Mouse (Mus musculus) liver, embryonic 15.5 days (tissue): ENCODE measurements around the gene Slc30a1. TPM values are rescaled to one million over a fixed set of nuclear protein-coding genes. Genes with fewer than 3 reads are reported as not detected.

ENCODE experiments used
- ATAC-seq: fragments of 200-750 bp; cut with Nextera tagmentation; 2 replicates; pipeline ENCODE4 v1.8.0; 2017; ENCODE audit warnings: moderate number of reproducible peaks, mild to moderate bottlenecking, moderate library complexity; ENCODE audit not compliant: insufficient read depth
- H3K27ac ChIP-seq: fragments of 300-500 bp; sonication (generic); replicated peaks from 2 replicates; pipeline ENCODE4 v1.5.1; 2015; ENCODE audit warnings: mild to moderate bottlenecking, inconsistent platforms
- H3K27me3 ChIP-seq: fragments of 300-500 bp; sonication (generic); 2 replicates; pipeline ENCODE4 v1.6.1; 2015; ENCODE audit warnings: mild to moderate bottlenecking, inconsistent platforms
- H3K36me3 ChIP-seq: fragments of 300-500 bp; sonication (generic); replicated peaks from 2 replicates; pipeline ENCODE4 v1.6.1; 2015; ENCODE audit warnings: moderate library complexity, mild to moderate bottlenecking, inconsistent platforms
- H3K4me1 ChIP-seq: fragments of 300-500 bp; sonication (generic); replicated peaks from 2 replicates; pipeline ENCODE4 v1.6.1; 2015; ENCODE audit warnings: inconsistent platforms
- H3K4me2 ChIP-seq: fragments of 300-500 bp; sonication (generic); 2 replicates; pipeline ENCODE4 v1.6.1; 2015; ENCODE audit warnings: moderate library complexity, mild to moderate bottlenecking, inconsistent platforms
- H3K4me3 ChIP-seq: fragments of 300-500 bp; sonication (generic); replicated peaks from 2 replicates; pipeline ENCODE4 v1.5.1; 2015; ENCODE audit warnings: mild to moderate bottlenecking, inconsistent platforms
- H3K9ac ChIP-seq: fragments of 300-500 bp; sonication (generic); 2 replicates; pipeline ENCODE4 v1.6.1; 2015; ENCODE audit warnings: moderate library complexity, mild to moderate bottlenecking, inconsistent platforms
- H3K9me3 ChIP-seq: fragments of 300-500 bp; sonication (generic); replicated peaks from 2 replicates; pipeline ENCODE4 v1.6.1; 2016; ENCODE audit warnings: inconsistent platforms
- WGBS: fragments of 180-500 bp; shearing (Covaris S2); methylation state at CpG from one replicate; pipeline ENCODE4 v1.1.7; 2015; ENCODE audit warnings: mixed read lengths; ENCODE audit not compliant: insufficient replicate concordance; 5-methylcytosine and 5-hydroxymethylcytosine counted together
- polyA plus RNA-seq: library from polyadenylated mRNA; unstranded; fragments of >200 nt; fragmentation: Nextera tagmentation; extraction: Ambion mirVana; gene quantifications from 2 replicates; pipeline ENCODE4 v1.2.1, GENCODE M21; 2015

The Slc30a1 gene
- polyA plus RNA-seq, 1 experiment from 2014 or later, result 4.2 TPM

DNA sequence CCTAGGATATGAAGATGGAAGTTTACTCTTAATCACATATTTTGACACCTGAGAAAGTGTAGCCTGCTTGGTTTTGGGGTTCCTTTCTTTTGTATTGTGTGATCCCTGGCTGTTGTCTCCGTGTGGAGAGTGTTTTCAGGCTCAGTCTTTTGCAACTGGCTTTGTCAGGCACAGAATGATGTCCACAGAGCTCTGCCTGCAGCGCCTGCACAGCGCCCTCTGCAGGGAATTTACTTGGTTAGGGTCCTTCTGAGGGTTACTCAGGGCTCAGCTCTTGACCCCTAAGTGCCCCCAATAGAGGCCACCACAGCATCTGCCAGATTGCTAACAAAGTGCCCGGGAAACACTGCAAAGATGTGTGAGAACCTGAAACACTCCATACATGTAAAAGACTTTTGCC, 18.9 kb downstream of the Slc30a1 start:
- Histone ChIP-seq H3K27ac (no peak overlapping the region), H3K4me3 (no peak overlapping the region), H3K9me3 (no peaks in the 10 kb centered on the region), H3K4me1 (no peaks in the 10 kb centered on the region), H3K4me2 (no peak overlapping the region), H3K36me3 (no peaks in the 10 kb centered on the region), H3K9ac (no peak overlapping the region), H3K27me3 (peaks cover 21% of the 10 kb centered on the region)
- ATAC-seq, result no peak
- 32% methylated on average over 4 of the region's 4 CpGs for WGBS

DNA sequence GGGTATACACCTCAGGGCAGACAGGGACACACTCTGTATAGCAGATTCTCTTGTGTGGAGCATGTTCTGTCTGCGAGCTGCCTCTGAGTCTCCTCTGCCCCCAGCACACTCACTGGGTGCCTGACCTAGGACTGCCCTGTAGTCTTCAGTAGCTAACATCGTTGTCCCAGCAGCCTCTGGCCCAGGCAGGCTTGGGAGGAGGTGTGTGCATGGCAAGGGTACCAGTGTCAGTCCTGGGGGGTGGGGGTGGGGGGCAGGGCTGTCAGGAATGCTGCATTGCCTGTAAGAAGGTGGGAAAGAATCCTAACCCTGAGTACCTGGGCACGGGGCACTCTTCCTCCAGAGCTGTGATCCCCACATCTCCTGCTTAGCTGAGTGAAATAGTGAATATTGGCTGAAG, 20.1 kb downstream of the Slc30a1 start:
- no peak overlapping the region for H3K4me2 ChIP-seq
- H3K9me3 ChIP-seq, result no peaks in the 10 kb centered on the region
- no peak overlapping the region for H3K27ac ChIP-seq
- no peak overlapping the region for H3K4me3 ChIP-seq
- no peaks in the 10 kb centered on the region for H3K36me3 ChIP-seq
- peaks cover 26% of the 10 kb centered on the region for H3K27me3 ChIP-seq
- H3K4me1 ChIP-seq, result no peaks in the 10 kb centered on the region
- H3K9ac ChIP-seq, result no peak overlapping the region
- ATAC-seq, result no peak
- WGBS, result 49% methylated on average over 3 of the region's 3 CpGs

DNA sequence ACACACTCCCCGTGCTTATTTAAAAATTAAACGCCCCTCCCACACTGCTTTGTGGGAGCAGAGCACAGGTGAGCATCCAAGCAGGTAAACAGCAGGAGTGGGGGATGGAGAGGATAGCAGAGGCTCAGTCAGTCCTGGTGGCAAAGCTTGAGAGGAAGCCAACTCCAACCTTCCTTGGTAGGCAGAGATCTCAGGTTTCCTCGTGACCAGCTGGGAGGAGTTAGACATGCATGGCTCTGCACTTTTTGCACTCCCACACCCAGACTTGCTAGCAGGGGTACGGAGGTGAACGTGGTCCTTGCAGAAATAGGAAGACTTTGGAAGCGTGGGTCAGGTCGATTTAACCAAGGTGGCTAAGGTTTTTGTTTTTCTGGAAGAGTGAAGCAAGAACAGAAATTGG, 21.8 kb downstream of the Slc30a1 start:
- H3K9ac ChIP-seq, result no peak overlapping the region
- peaks cover 41% of the 10 kb centered on the region for H3K27me3 ChIP-seq
- no peaks in the 10 kb centered on the region for H3K36me3 ChIP-seq
- no peaks in the 10 kb centered on the region for H3K4me1 ChIP-seq
- no peaks in the 10 kb centered on the region for H3K9me3 ChIP-seq
- ATAC-seq, result no peak
- no peak overlapping the region for H3K4me3 ChIP-seq
- no peak overlapping the region for H3K27ac ChIP-seq
- no peak overlapping the region for H3K4me2 ChIP-seq
- WGBS, result 49% methylated on average over 7 of the region's 7 CpGs

DNA sequence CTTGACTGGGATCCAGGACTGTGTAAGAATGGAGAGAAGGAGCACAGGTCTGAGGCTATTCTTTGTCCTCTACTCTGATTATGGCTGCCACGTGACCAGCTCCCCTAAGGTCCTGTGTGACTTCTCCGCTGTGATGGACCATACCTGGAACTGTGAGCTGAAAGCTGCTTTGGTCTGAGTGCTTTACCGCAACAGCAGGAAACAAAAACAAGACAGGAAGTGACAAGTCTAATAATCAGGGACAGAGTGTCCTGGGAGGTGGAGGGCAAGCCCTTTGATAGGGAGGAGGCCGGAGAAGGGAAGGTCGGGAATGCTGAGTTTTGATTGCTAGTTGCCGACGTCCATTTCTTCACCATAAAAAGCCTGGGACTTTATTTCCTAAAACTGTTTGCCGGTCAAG, 22.5 kb downstream of the Slc30a1 start:
- 50% methylated on average over 8 of the region's 8 CpGs for WGBS
- no peak overlapping the region for H3K9ac ChIP-seq

DNA sequence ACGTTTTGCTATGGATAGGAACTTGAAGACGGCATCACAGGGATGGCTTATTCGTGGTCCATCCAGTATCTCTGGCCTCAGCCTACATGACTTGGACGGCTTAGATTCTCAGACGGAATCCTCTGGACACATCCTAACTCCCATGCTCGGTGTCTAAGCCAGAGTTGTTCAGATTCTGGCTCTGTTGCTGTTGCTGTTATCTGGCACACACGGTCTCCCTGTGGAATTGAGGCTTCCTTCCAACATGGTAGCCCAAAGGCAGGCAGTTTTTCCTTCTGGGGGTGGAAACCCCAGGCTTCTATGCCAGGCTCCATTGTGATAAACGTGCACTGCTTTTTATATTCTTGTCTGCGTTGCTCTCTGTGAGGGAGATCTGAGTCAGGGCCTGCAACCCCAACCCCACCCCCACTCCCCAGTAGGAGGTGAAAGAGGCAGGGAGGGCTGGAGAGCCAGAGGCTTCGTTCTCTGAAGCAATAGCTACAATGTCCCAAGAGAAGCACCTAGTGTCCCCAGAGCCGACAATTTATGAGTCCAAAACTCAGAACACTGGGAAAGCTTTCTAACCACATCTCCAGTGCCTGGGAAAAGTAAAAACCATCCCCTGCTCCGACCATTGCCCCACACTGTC, 23.4 kb downstream of the Slc30a1 start:
- WGBS, result 51% methylated on average over 12 of the region's 12 CpGs
- no peak for ATAC-seq
- Histone ChIP-seq H3K27me3 (peaks cover 41% of the 10 kb centered on the region), H3K36me3 (no peaks in the 10 kb centered on the region), H3K4me3 (no peak overlapping the region), H3K4me1 (no peaks in the 10 kb centered on the region), H3K4me2 (no peak overlapping the region), H3K9ac (no peak overlapping the region), H3K9me3 (no peaks in the 10 kb centered on the region), H3K27ac (no peak overlapping the region)

More for the DNA sequence above, 22.5 kb downstream of the Slc30a1 start:
- Histone ChIP-seq H3K9me3 (no peaks in the 10 kb centered on the region), H3K27ac (no peak overlapping the region), H3K4me1 (no peaks in the 10 kb centered on the region), H3K27me3 (peaks cover 41% of the 10 kb centered on the region), H3K36me3 (no peaks in the 10 kb centered on the region), H3K4me2 (no peak overlapping the region), H3K4me3 (no peak overlapping the region)
- no peak for ATAC-seq

DNA sequence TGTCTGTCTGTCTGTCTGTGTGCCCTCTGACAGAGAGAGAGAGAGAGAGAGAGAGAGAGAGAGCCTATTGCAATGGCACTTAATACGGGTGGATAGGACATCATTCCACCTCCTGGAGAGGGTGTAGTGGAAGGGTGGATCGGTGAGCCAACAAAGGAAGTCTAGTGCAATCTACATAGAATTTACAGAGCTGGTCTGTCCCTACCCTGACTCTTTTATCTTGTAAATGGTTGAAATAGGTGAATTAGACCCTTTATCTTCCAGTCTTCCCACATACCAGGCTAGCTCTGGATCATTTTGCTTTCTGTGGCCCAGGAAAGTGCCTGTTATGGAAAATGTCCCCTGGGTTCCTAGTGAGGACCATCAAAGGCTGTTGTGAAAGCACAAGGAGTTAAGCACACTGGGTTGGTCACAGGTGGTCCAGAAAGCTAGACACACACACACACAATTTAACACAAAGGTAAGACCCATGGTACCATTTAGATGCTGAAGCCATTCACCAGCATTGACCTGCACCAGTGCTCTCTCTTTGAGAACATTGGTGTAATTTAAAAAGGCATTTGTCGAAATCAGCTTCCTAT, 24.0 kb downstream of the Slc30a1 start:
- ATAC-seq, result no peak
- 65% methylated on average over 3 of the region's 3 CpGs for WGBS
- no peaks in the 10 kb centered on the region for H3K9me3 ChIP-seq
- no peaks in the 10 kb centered on the region for H3K36me3 ChIP-seq
- H3K27ac ChIP-seq, result no peak overlapping the region
- no peak overlapping the region for H3K4me2 ChIP-seq
- H3K27me3 ChIP-seq, result peaks cover 41% of the 10 kb centered on the region
- no peak overlapping the region for H3K4me3 ChIP-seq
- H3K9ac ChIP-seq, result no peak overlapping the region
- no peaks in the 10 kb centered on the region for H3K4me1 ChIP-seq

DNA sequence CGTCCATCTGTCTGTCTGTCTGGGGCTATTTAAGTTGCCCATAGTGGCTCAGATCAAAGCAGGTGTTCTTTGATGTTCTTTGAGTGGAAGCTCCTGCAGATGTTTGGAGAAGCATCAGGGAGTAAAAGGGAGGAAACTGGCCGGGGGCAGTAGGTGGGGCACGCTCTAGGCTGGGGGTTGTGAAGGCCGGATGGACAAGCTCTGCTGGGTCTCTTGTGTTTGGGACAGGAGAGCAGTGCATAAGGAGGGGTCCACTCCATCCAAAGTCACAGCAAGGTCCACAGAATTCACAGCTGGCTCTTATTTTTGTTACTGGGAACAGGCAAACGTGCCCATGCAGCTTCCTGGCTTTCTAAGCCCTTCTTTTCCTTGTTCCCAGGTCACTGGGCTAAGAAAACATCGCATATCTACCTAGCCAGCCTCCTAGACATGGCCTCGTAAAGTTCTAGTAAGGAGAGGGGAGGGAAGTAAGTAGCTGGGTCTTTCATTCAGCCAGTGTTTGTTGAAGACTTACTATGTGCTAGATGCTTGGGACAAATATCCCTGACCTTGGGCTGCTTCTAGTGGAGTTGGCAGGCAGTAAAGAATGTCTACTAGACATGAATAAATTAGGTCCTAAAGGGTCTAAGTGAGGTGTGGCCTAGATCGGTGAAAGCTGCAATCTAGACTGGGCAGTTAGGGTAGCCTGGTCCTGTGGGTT, 25.9 kb downstream of the Slc30a1 start:
- peaks cover 41% of the 10 kb centered on the region for H3K27me3 ChIP-seq
- no peaks in the 10 kb centered on the region for H3K36me3 ChIP-seq
- no peaks in the 10 kb centered on the region for H3K4me1 ChIP-seq
- no peak overlapping the region for H3K27ac ChIP-seq
- H3K9ac ChIP-seq, result no peak overlapping the region
- no peak overlapping the region for H3K4me2 ChIP-seq
- H3K9me3 ChIP-seq, result no peaks in the 10 kb centered on the region
- 53% methylated on average over 8 of the region's 8 CpGs for WGBS
- no peak for ATAC-seq
- no peak overlapping the region for H3K4me3 ChIP-seq

DNA sequence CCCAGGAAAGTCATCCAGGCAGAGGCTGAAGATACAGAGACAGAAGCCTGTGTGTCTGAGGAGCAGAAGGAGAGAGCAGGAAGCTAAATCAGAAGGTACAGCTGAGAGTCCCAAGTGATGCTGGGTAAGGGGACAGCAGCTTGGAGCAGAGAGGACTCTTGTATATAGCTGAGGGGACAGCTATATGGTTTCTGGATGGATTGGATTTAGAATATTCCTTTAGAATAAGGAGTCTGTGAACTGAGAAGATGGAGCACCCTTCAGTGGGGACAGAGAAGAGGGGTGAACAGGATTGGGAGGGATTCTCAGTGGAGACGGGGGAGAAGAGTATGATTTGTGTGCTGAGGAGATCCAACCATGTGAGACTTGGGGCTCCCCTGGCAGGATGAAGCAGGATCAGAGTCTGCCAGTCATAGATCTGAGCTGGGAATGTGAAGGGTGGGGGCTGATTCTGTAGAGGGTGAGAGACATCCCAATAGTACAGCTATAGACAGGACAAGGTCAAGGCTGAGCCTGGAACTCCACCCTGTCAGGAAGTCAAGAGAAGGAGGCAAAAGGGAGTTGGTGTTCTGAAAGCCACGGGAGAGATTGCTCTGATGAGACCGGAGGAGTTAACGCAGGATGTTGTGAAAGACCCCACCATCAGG, 26.5 kb downstream of the Slc30a1 start:
- WGBS, result 57% methylated on average over 4 of the region's 4 CpGs

DNA sequence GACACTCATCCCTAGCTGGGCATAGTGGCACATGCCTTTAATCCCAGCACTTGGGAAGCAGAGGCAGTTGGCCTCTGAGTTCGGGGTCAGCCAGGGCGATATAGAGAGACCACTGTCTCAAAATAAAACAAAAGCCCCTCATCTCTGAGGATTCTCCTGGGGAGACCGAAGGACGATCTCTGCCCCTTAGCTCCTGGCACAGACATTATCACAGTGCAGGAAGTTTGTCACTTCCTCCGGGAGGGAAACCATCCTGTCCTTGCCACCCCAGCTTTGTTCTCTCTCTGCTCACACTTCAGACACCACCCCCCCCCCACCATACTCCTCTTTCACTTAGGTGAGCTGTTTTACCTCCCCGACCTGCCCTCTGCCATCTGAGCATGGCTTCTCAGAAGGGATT, 37.1 kb downstream of the Slc30a1 start:
- 29% methylated on average over 6 of the region's 6 CpGs for WGBS
- H3K4me3 ChIP-seq, result no peak overlapping the region
- no peak overlapping the region for H3K27ac ChIP-seq
- H3K36me3 ChIP-seq, result no peaks in the 10 kb centered on the region
- H3K9me3 ChIP-seq, result no peaks in the 10 kb centered on the region
- H3K27me3 ChIP-seq, result 0 out of 2 replicates have a peak, but pooled peaks cover 2% of the 10 kb centered on the region
- H3K4me1 ChIP-seq, result peaks cover 3% of the 10 kb centered on the region; the same call in 1 of the 2 replicates
- no peak overlapping the region for H3K9ac ChIP-seq
- no peak for ATAC-seq
- no peak overlapping the region for H3K4me2 ChIP-seq

More for the DNA sequence above, 26.5 kb downstream of the Slc30a1 start:
- H3K9ac ChIP-seq, result no peak overlapping the region
- H3K27ac ChIP-seq, result no peak overlapping the region
- H3K27me3 ChIP-seq, result peaks cover 39% of the 10 kb centered on the region
- no peak overlapping the region for H3K4me3 ChIP-seq
- no peaks in the 10 kb centered on the region for H3K36me3 ChIP-seq
- H3K4me1 ChIP-seq, result no peaks in the 10 kb centered on the region
- H3K9me3 ChIP-seq, result no peaks in the 10 kb centered on the region
- no peak overlapping the region for H3K4me2 ChIP-seq
- no peak for ATAC-seq

DNA sequence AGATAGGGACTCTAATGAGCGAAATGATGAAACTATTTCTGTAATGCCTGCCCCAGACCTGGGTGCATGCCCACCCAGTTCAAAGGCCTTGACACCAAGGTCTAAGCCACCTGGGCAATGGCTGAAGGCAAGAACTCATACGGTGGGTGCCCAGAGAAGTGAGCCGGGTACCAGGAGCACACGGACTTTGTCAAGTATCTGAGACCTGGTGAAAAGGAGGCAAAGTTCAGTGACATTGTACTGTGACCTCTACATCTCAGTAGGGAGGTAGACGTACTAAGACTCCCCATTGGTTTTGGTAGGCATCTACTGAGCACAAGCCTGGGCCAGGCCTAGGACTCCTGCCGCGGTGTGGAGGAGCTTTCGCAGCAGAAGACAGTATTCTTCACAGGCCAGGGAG, 38.8 kb downstream of the Slc30a1 start:
- Histone ChIP-seq H3K4me3 (no peak overlapping the region), H3K9ac (no peak overlapping the region), H3K4me2 (no peak overlapping the region), H3K27ac (no peak overlapping the region), H3K9me3 (no peaks in the 10 kb centered on the region), H3K27me3 (0 out of 2 replicates have a peak, but pooled peaks cover 2% of the 10 kb centered on the region), H3K36me3 (no peaks in the 10 kb centered on the region), H3K4me1 (peaks cover 3% of the 10 kb centered on the region; the same call in 1 of the 2 replicates)
- ATAC-seq, result no peak
- 76% methylated on average over 8 of the region's 8 CpGs for whole genome bisulfite sequencing

DNA sequence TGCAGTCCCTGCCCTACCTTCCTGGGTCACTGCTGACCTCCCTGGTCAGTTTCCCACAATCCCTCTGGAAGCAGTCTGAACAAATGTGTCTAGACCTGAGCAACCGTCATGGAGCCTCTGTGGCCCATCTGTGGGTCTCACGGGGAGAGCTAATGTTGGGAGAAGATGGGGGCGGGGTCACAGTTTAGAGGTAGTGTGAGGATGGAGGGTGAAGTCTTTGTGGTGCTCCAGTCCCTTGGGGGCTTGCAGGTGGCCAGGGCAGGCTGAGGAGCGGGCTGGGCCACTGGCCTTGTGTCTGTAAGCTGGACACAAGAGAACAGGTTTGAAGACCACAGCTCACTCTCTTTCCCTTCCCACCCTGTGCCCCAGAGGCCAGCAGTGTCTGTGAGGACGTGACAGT, 39.2 kb downstream of the Slc30a1 start:
- ATAC-seq, result no peak
- Histone ChIP-seq H3K9ac (no peak overlapping the region), H3K4me1 (peaks cover 3% of the 10 kb centered on the region; the same call in 1 of the 2 replicates), H3K27me3 (0 out of 2 replicates have a peak, but pooled peaks cover 2% of the 10 kb centered on the region), H3K9me3 (no peaks in the 10 kb centered on the region), H3K4me3 (no peak overlapping the region), H3K36me3 (no peaks in the 10 kb centered on the region), H3K4me2 (no peak overlapping the region), H3K27ac (no peak overlapping the region)
- WGBS, result 65% methylated on average over 5 of the region's 5 CpGs
